Mouse (Mus musculus): ENCODE results near the gene Sec14l3.

DNA sequence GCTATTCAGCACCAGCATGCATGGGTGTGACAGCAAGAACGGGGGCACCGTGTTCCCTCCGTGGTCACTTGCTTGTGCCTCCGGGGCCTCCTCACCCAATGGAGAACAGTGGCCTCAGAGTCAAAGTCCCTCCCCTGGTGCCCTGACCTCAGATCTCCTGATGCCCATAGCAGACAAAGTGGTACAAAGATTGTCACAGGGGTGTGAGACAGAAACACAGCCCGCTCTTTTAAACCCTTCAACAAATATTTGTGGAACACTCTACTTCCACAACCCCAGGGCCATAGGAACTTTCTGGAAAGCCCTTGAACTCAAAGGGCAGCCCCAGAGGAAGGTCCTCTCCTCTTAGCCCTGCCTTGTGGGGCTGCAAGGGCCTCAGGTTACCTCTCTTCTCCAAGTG lies 57.6 kb downstream of the Sec14l3 start:
- TF ChIP-seq CTCF (IDR thresholded peaks at IDR 0.05; ENCODE audit: extremely low read depth, insufficient read depth, insufficient read length, insufficient replicate concordance) (no peak), POLR2A (IDR thresholded peaks at IDR 0.05; ENCODE audit: low read depth, low read length) (no peak)

Measured in spleen, adult 2 months (tissue).